Mouse (Mus musculus): ENCODE results near the gene Arhgap1.

- TF ChIP-seq CTCF (IDR thresholded peaks at IDR 0.05; ENCODE audit: extremely low read depth, insufficient read depth, low read length) (no peak), POLR2A (IDR thresholded peaks at IDR 0.05; ENCODE audit: extremely low read depth, insufficient read depth, low read length) (no peak)
These were observed 22.2 kb upstream of the Arhgap1 start for GRCm38 (mm10) chr2:91627486-91627885.

All from cortical plate, adult 2 months (tissue).